Mouse (Mus musculus) adrenal gland, postnatal 25 days (tissue): ENCODE results near the gene Shh. TPM values are rescaled to one million over a fixed set of nuclear protein-coding genes. Genes with fewer than 3 reads are reported as not detected.
A peak's percentile ranks its signal among the peaks of the same experiment; 100 is the strongest.

Experiments used
- DNase-seq: peaks from one replicate; pipeline ENCODE4 v3.0.0; 2021; ENCODE audit warnings: mixed read lengths
- long read RNA-seq: library from polyadenylated mRNA; stranded (forward); transcript quantifications from one replicate; pipeline ENCODE4 v2.0.0, GENCODE M21; 2021
- total RNA-seq: library from RNA; stranded (reverse); gene quantifications from 2 replicates; pipeline ENCODE4 v1.2.3, GENCODE M21; 2021

Shh gene
- 13.2 and 14.6 TPM in 2 replicates for total RNA-seq
- long read RNA-seq, partial matches to known transcripts: 1 of 7 reads
- long read RNA-seq, other reads (novel, unspliced or antisense): 4 of 7 reads

GRCm38 (mm10) chr5:28466760-28467306 is at the start of gene Shh:
Shh (minus strand) TSS chr5:28467256.
- DNase-seq: peak; percentile 34

GRCm38 (mm10) chr5:28500792-28501439 is 33.9 kb upstream of the Shh start:
- no peak for DNase-seq

GRCm38 (mm10) chr5:28498846-28499245 is 31.8 kb upstream of the Shh start:
- DNase-seq: no peak

DNA sequence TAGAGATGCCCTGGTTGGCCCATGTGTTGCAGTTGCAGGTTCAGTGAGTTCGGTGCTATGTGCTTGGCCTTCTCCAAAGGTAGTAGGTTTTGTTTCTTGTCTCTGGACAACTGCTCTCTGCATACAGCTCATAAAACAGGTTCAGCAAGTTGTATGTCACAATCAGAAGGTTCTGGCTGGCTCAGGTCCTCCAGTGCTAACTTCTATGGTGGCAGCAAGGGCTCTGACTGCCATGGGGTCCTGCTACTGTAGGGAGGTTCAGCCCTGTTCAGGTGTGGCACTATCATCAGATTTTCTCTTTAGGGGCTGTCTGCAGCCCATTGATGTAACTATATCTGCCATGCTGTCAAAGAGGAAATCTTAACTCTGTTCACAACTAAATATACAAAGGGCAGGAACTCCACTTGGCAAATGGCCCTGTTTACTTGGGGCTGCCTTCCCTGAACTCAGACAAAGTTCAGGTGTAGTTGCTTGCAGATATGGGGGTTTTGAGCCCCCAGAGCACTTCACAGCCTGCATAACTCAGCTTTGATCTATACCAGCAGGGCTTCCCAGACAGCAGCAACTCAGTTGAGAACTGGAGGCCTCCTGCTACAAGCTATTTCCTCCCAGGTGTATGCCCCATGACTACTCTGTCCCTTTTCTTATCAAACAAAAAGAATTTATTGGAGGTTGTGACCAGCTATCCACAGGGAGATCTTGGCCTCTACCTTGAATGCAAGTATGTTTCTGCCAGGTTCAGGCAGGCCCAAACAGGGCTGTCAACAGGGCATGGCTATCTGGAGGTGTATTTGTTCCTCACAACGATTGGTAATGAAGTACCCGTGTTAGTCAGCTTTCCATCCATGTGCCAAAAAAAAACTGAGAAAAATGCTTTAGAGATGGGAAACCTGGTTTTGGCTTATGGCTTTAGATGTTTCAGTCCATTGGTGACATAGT is 28.9 kb upstream of the Shh start:
- DNase-seq: no peak

DNA sequence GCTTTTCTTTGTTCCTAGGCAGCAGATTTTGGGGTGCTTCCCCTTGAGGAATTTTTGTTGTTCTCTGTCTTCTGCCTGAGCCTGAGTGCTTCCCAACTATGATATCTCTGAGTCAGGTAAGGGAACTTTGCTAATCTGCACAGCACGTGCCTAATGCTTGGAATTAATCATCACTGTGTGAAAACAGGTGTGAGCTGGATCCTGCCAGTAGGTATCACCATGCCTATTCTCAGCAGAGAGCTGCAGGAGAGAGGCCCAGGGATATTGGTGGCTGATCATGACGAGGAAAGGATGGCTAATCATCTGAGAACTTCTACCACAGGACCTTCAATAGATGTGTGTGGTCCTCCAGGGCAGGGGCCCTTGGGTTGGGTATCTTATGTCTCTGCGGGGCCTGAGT is 26.5 kb upstream of the Shh start:
- DNase-seq: no peak

- no peak for DNase-seq
These were observed 15.9 kb upstream of the Shh start for GRCm38 (mm10) chr5:28482991-28483390.

GRCm38 (mm10) chr5:28481730-28482129 is 14.7 kb upstream of the Shh start:
- DNase-seq: no peak

- DNase-seq: no peak
These were observed 9.6 kb upstream of the Shh start for GRCm38 (mm10) chr5:28476389-28477379.

- no peak for DNase-seq
These were observed 6.5 kb upstream of the Shh start for GRCm38 (mm10) chr5:28473556-28473955.

DNA sequence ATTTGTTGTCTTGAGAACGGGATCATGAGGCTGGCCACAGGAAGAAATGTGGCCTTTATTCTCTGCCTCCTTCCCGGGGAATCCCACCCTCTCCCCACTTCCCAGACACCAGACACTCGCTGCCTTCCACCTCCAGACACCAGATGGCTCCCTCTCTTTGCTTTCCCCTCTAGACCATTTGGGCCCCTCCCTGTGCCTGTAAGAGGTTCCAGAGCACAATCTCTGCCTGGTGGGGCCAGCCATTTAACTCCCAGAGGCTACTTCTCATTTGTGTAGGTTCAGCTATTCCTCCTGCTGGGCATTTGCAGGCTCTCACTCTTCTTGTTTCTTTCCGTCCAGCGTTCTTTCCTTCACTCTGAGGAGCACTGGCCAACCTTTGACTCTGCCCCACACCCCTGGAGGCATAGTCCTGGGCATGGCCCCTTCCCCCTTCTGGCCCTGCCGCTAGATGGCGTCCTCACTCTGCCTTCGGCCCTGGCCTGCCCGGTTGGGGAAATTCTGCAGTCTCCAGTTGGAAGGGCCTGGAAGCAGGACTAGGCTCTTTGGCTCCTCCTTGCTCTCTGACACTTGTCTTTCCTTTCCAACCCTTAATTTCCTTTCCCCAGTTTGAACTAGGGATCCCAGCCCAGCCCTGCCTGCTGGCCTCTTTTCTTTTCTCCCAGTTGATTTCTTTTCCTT is 2.6 kb upstream of the Shh start:
- DNase-seq: peak; percentile 85

- no peak for DNase-seq
These were observed 705 bp downstream of the Shh start for GRCm38 (mm10) chr5:28466351-28466750.

GRCm38 (mm10) chr5:28465526-28465925 is 1.5 kb downstream of the Shh start:
- DNase-seq: no peak

DNA sequence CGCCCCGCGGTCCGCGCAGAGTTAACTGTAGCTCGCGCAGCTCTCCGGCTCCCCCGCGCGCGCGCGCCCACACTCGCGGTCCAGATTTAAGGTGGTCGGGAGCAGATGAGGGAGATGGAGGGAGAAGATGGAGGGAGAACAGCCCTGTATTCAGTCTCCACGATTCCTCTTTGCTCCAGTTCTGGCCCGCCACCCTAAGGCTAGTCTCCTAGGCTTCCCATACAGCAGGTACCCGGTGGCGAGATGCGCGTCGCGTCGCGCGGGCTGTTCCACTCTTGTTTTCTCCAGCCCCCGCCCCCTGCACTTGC is 2.0 kb downstream of the Shh start:
- DNase-seq: peak; percentile 69

GRCm38 (mm10) chr5:28464361-28465098 is 2.5 kb downstream of the Shh start:
- peak; percentile 48 for DNase-seq

GRCm38 (mm10) chr5:28463656-28464055 is 3.4 kb downstream of the Shh start:
- DNase-seq: no peak

DNA sequence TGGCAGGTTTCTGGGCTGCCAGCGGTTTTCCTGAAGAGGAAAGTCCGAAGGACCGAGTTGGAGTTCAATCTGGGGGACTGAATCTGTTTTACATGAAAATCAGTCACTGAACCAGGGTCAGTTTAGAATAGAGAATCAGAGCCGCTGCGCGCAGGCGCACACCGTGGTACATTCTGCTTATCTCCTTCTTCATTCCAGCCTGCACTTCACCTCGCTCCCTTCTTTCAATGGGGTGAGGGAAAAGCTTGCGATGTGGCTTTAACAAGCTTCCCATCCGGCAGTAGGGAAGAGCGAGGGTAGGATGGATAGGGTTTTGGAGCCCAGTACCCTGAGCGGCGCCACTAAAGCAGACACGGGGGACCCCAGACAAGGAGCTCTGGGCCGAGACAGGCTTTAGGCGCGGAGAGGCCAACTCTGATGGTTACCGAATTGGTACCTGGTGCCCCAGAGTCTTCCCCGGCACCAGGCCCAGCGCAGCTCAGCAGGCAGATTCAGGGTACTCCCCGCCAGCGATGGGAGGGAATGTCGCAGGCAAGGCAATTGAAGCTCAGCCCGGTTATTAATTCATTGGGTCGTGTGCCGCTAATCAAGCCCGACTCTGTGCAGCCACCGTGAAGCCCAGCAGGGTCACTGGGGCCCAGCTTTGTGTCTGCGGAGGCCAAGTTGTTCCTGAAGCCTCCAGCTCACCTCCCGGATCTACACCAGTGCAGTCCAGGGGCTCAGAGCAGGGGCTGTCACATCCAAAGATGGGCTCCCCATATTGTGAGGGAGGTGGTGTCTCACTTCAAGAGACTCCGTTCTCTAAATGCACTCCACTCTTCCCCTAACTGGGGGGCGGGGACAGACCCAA is 4.1 kb downstream of the Shh start:
- peak; percentile 35 for DNase-seq

DNA sequence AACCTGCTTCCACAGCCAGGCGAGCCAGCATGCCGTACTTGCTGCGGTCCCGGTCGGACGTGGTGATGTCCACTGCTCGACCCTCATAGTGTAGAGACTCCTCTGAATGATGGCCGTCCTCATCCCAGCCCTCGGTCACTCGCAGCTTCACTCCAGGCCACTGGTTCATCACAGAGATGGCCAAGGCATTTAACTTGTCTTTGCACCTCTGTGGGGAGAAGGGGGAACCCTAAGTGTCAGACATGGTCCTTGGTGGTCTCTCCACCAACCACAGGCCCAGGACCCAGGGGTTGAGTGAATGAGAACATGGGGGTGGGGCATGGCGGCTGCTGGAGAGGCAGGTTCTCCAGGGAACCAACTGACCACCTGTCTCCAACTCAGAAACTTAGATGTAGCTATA is 5.7 kb downstream of the Shh start:
- no peak for DNase-seq

- DNase-seq: no peak
These were observed 6.3 kb downstream of the Shh start for GRCm38 (mm10) chr5:28460556-28461350.
